Mouse (Mus musculus): ENCODE measurements at regions not wholly inside any gene's neighbourhood (a gene's known extent, or its start where the extent isn't known, plus 50 kb on each side); places are given as distances from the start of the nearest gene placed in this dataset.
"Not testable (repeated sequence)": the region's sequence is repeated elsewhere in the genome, so short reads cannot be mapped to it uniquely, and the experiment has no call there.

- no peak for DNase-seq (ENCODE audit: low read depth, low spot score)
These were observed 342.3 kb upstream of the Gm28363 start for GRCm38 (mm10) chr1:117354624-117355023.

- no peak for DNase-seq (ENCODE audit: low read depth, low spot score)
These were observed 340.3 kb upstream of the Gm28363 start for GRCm38 (mm10) chr1:117356418-117357194.

DNA sequence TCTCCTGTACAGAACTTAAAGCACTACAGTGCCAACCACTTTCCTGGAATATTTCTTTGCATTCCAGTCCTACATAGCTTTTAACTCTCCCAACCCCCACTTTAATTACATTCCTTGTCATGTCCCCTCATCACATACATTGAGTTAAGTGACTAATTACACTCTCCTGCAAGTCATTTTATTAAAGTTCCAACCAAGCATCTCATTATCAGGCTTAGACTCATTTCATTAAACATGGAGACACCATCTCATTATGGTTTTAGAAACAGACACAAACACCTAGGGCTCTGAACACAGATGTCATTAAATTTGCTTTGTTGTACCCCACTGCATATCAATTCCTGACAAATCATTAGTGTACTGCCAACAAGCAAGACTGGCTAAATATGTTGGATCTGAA lies 332.9 kb upstream of the Gm28363 start:
- DNase-seq (ENCODE audit: low read depth, low spot score): no peak

DNA sequence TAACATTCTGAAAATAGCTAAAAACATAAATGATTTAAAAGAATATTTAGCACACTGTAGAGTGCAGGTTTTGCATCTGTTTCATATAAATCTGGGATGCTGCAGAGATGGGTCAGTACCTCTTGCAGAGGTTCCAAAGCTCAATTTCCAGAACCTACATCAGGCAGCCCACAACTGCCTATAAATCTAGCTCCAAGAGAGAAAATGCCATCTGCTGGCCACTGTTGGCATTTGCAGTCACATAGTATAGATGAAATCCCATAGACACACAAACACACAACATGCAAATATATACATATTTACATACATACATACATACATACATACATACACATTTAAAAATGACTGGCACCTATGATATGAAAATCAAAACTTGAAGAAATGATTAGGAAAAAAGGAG lies 284.6 kb upstream of the Gm28363 start:
- DNase-seq (ENCODE audit: low read depth, low spot score): no peak

DNA sequence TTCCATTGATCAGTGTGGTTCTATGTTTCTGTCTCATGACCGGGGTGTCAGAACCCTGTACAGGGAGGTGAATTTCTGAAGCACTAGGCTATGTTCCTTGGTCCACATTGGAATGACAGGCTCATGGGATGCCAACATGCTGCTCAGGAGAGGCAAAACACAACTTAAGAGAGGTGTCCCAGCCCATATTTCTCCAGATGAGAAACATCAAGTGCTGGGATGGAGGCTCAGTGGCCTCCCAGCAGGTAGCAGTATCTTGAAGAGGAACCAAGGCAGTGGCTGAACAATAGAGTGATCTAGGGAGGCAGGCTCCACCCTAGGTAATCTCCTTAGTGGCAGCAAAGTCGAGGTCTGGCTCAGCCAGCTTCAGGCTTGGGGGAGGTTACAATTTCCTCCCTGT lies 239.2 kb upstream of the Gm28363 start:
- DNase-seq (ENCODE audit: low read depth, low spot score): no peak

- not testable (repeated sequence) for DNase-seq (ENCODE audit: low read depth, low spot score)
These were observed 238.6 kb upstream of the Gm28363 start for GRCm38 (mm10) chr1:117458156-117458850.

DNA sequence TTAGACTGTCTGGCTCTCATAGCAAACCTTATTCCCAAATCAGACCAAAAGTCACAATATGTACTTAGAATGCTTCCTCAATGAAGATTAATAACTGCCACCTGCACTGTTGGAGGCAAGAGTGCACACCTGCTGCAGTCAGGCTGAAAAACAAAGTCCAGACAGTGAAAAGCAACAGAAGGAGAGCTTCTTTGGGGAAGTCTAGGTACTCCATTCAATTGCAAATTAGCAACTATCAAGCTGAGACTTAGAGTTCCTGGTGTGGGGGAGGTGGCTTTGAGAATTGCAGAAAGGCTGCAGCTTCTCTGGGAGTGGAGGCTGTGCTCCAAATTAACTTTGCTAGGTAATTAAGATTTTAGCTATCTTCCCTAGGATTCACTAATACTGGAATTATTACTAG lies 237.8 kb upstream of the Gm28363 start:
- DNase-seq (ENCODE audit: low read depth, low spot score): not testable (repeated sequence)

DNA sequence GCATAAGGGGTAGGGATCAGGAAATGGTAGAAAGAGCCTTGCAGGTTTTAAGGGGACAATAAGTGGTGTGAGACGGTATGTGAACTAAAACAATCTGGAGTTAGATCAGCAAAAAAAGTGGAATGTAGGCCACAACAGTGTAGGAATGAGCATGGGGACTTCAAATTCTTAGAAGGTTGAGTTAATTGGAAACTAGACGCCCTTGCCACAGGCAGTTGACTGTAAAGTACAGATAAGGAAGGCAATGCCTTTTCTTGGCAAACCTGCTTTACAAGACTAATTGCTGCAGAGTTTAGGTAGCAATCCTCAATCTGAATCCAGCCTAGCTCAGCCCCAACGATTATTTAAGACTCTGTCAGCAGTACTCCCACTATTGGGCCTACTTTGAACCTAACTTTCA lies 206.8 kb upstream of the Gm28363 start:
- no peak for DNase-seq (ENCODE audit: low read depth, low spot score)

- DNase-seq (ENCODE audit: low read depth, low spot score): no peak
These were observed 199.9 kb upstream of the Gm28363 start for GRCm38 (mm10) chr1:117497003-117497402.

DNA sequence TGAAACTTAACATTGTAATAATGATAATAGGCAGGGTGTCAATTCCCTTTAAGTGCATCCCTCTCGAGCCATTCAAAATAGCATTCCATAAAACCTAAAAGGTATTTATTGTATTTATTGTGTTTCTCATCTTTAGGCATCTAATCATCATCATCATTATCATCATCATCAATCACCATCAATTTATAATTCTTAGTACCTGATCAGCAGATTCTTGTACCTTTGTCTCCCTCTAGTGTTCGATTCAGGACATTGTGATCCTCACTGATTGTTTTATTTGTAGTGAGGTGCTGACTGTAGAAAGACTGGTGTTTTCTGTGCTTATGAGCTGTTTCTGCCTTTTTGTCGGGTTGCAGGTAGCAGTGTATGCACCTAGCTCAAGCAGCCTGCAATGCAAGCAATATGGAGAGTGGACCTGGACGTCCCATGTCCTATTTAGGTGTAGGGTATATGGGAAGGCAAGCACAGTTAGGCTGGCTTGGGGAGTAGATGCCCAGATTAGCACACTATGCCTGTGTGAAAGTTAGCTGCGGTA lies 177.4 kb upstream of the Gm28363 start:
- DNase-seq (ENCODE audit: low read depth, low spot score): peak; percentile 4

Measured in embryo, embryonic 11.5 days (tissue).